Mouse (Mus musculus) intestine, embryonic 14.5 days (tissue): Measurements from ENCODE around the gene Itga6. TPM values are rescaled to one million over a fixed set of nuclear protein-coding genes. Genes with fewer than 3 reads are reported as not detected.
"Not testable (repeated sequence)": the region's sequence is repeated elsewhere in the genome, so short reads cannot be mapped to it uniquely, and the experiment has no call there.

ENCODE experiments used
- ATAC-seq: fragments of 200-750 bp; cut with Nextera tagmentation; replicated peaks from 2 replicates; pipeline ENCODE4 v1.8.0; 2017; ENCODE audit warnings: low read depth, moderate number of reproducible peaks, moderate TSS enrichment, moderate library complexity; ENCODE audit not compliant: low FRiP score, low TSS enrichment
- DNase-seq: peaks from one replicate; pipeline ENCODE4 v3.0.0-alpha.2; 2018; ENCODE audit warnings: low spot score
- H3K27ac ChIP-seq: fragments of 300-500 bp; sonication (generic); 2 replicates; pipeline ENCODE4 v1.5.1; 2014; ENCODE audit warnings: low read depth, mild to moderate bottlenecking, control low read depth
- H3K27me3 ChIP-seq: fragments of 300-500 bp; sonication (generic); replicated peaks from 2 replicates; pipeline ENCODE4 v1.6.1; 2014; ENCODE audit warnings: low read length, control low read depth; ENCODE audit not compliant: control insufficient read depth, insufficient read depth
- H3K36me3 ChIP-seq: fragments of 300-500 bp; sonication (generic); 2 replicates; pipeline ENCODE4 v1.6.1; 2014; ENCODE audit warnings: low read length, control low read depth; ENCODE audit not compliant: control insufficient read depth, insufficient read depth
- H3K4me1 ChIP-seq: fragments of 300-500 bp; sonication (generic); replicated peaks from 2 replicates; pipeline ENCODE4 v1.6.1; 2014; ENCODE audit warnings: low read length, control low read depth, mixed read lengths; ENCODE audit not compliant: control insufficient read depth, insufficient read depth
- H3K4me2 ChIP-seq: fragments of 300-500 bp; sonication (generic); 2 replicates; pipeline ENCODE4 v1.6.1; 2014; ENCODE audit warnings: low read length
- H3K4me3 ChIP-seq: fragments of 300-500 bp; sonication (generic); 2 replicates; pipeline ENCODE4 v1.5.1; 2014; ENCODE audit warnings: low read depth, low read length, control low read depth, mixed read lengths
- H3K9ac ChIP-seq: fragments of 300-500 bp; sonication (generic); 2 replicates; pipeline ENCODE4 v1.6.1; 2014; ENCODE audit warnings: mild to moderate bottlenecking, low read length
- H3K9me3 ChIP-seq: fragments of 300-500 bp; sonication (generic); 2 replicates; pipeline ENCODE4 v1.6.1; 2016; ENCODE audit warnings: low read length, control low read depth; ENCODE audit not compliant: control insufficient read depth
- WGBS: fragments of 180-500 bp; shearing (Covaris S2); extraction: QIAGEN DNeasy Blood & Tissue Kit; methylation state at CpG from one replicate; pipeline ENCODE4 v1.1.7; 2014; 5-methylcytosine and 5-hydroxymethylcytosine counted together
- polyA plus RNA-seq: library from polyadenylated mRNA; unstranded; fragments of >200 nt; fragmentation: Nextera tagmentation; extraction: Ambion mirVana; gene quantifications from 2 replicates; pipeline ENCODE4 v1.2.1, GENCODE M21; 2014

Itga6 gene
- polyA plus RNA-seq, 1 experiment from 2014 or later, result 62.1 TPM

GRCm38 (mm10) chr2:71895596-71896286, 150.3 kb downstream of the Itga6 start:
- Histone ChIP-seq H3K27ac (no peak overlapping the region), H3K4me2 (no peak overlapping the region), H3K9ac (no peak overlapping the region), H3K27me3 (no peaks in the 10 kb centered on the region), H3K36me3 (peaks cover 42% of the 10 kb centered on the region), H3K4me1 (no peaks in the 10 kb centered on the region), H3K9me3 (no peaks in the 10 kb centered on the region), H3K4me3 (no peak overlapping the region)
- 93% methylated on average over 13 of the region's 13 CpGs for WGBS
- DNase-seq (no peak), ATAC-seq (no peak)

GRCm38 (mm10) chr2:71897420-71897819, 152.0 kb downstream of the Itga6 start:
- H3K9me3 ChIP-seq, result no peaks in the 10 kb centered on the region
- H3K4me2 ChIP-seq, result no peak overlapping the region
- ATAC-seq, result no peak

GRCm38 (mm10) chr2:71898335-71898856, 153.0 kb downstream of the Itga6 start:
- DNase-seq, result peak; percentile 60
- Histone ChIP-seq H3K4me3 (no peak overlapping the region), H3K9me3 (no peaks in the 10 kb centered on the region), H3K4me2 (no peak overlapping the region), H3K27me3 (no peaks in the 10 kb centered on the region), H3K9ac (no peak overlapping the region), H3K36me3 (peaks cover 39% of the 10 kb centered on the region), H3K4me1 (no peaks in the 10 kb centered on the region), H3K27ac (no peak overlapping the region)
- no peak for ATAC-seq
- whole genome bisulfite sequencing, result 61% methylated on average over 8 of the region's 8 CpGs

More at GRCm38 (mm10) chr2:71897420-71897819, 152.0 kb downstream of the Itga6 start:
- Histone ChIP-seq H3K27ac (no peak overlapping the region), H3K36me3 (peaks cover 47% of the 10 kb centered on the region), H3K4me1 (no peaks in the 10 kb centered on the region), H3K9ac (no peak overlapping the region), H3K4me3 (no peak overlapping the region), H3K27me3 (no peaks in the 10 kb centered on the region)
- WGBS, result 87% methylated on average over 12 of the region's 12 CpGs
- DNase-seq, result no peak

- no peak overlapping the region for H3K4me2 ChIP-seq
- no peaks in the 10 kb centered on the region for H3K27me3 ChIP-seq
- no peak overlapping the region for H3K4me3 ChIP-seq
- ATAC-seq (no peak), DNase-seq (no peak)
- H3K36me3 ChIP-seq, result peaks cover 33% of the 10 kb centered on the region
- WGBS, result 90% methylated on average over 15 of the region's 15 CpGs
- no peaks in the 10 kb centered on the region for H3K4me1 ChIP-seq
- no peak overlapping the region for H3K9ac ChIP-seq
- no peaks in the 10 kb centered on the region for H3K9me3 ChIP-seq
- no peak overlapping the region for H3K27ac ChIP-seq
These were observed 154.5 kb downstream of the Itga6 start for GRCm38 (mm10) chr2:71899886-71900285.

GRCm38 (mm10) chr2:71905154-71905553, 159.7 kb downstream of the Itga6 start:
- Histone ChIP-seq H3K27ac (no peak overlapping the region), H3K36me3 (peaks cover 13% of the 10 kb centered on the region), H3K27me3 (no peaks in the 10 kb centered on the region), H3K9me3 (no peaks in the 10 kb centered on the region), H3K4me1 (no peaks in the 10 kb centered on the region), H3K4me2 (no peak overlapping the region), H3K4me3 (no peak overlapping the region), H3K9ac (no peak overlapping the region)
- ATAC-seq, result no peak
- WGBS, result 93% methylated on average over 7 of the region's 7 CpGs
- DNase-seq, result no peak

GRCm38 (mm10) chr2:71906356-71906755, 160.9 kb downstream of the Itga6 start:
- WGBS, result 94% methylated on average over 8 of the region's 8 CpGs
- not testable (repeated sequence) for H3K4me3 ChIP-seq, H3K27me3 ChIP-seq, H3K36me3 ChIP-seq, ATAC-seq, H3K4me1 ChIP-seq, DNase-seq, H3K4me2 ChIP-seq, H3K9ac ChIP-seq, H3K27ac ChIP-seq, H3K9me3 ChIP-seq

Other genes starting within 250 kb of the Itga6 start
- gene Dlx1, start 217.5 kb upstream of the Itga6 start, polyA plus RNA-seq, result 8.0 and 9.8 TPM in 2 replicates
- gene Dlx2, start 198.9 kb upstream of the Itga6 start, polyA plus RNA-seq, result 5.8 and 6.4 TPM in 2 replicates
- 88.2 and 89.1 TPM in 2 replicates for gene Pdk1, start 127.6 kb downstream of the Itga6 start, polyA plus RNA-seq
- gene Rapgef4, start 235.6 kb downstream of the Itga6 start, polyA plus RNA-seq, result 3.6 and 3.8 TPM in 2 replicates